In the genomic region with DNA sequence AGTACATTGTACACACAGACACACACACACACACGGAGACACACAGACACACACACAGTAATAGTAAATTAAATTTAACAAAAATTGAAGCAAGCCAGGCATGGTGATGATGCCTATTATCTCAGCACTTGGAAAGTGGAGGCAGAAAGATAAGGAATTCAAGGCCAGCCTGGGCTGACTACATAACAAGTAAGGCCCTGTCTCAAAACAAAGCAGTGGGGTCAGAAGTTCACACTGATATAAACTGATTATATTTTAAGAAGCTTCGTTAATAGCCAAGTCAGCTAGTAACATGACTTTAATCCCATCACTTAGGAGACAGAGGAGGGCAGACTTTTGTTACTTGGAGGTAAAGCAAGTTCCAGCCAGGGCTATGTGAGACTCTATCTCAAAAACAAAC, we compare ENCODE assay signal across 18 mouse cellular contexts. TPM values are rescaled to one million over a fixed set of nuclear protein-coding genes. Genes with fewer than 3 reads are reported as not detected.
A peak's percentile ranks its signal among the peaks of the same experiment; 100 is the strongest.
DNase-seq lines count a peak whose midpoint lies in the region; ATAC-seq and TF ChIP-seq lines count a peak whose summit lies in the region.
"Had no signal": no experiment of that assay in that cellular context is flagged by ENCODE, and none has a peak within 500 bp of the region (broad histone marks: within the 10 kb centered on the region; RNA-seq: fewer than 3 reads in every experiment).

No protein-coding gene starts in this region.

- no peak for TF ChIP-seq EP300 in heart, postnatal 0 days (IDR thresholded peaks at IDR 0.05; ENCODE audit: low read depth)
- TF ChIP-seq EP300 in liver, postnatal 0 days (IDR thresholded peaks at IDR 0.05; ENCODE audit: low read depth) = no peak

- no peaks in the 10 kb centered on the region for H3K27me3 ChIP-seq in heart, postnatal 0 days (ENCODE audit: control insufficient read depth, insufficient read depth, low read length)
- no peaks in the 10 kb centered on the region for H3K27me3 ChIP-seq in midbrain, embryonic 10.5 days (ENCODE audit: low read depth, poor library complexity, severe bottlenecking)
- H3K27me3 ChIP-seq in midbrain, postnatal 0 days (ENCODE audit: insufficient read depth, low read length) = no peaks in the 10 kb centered on the region
- no peaks in the 10 kb centered on the region for H3K27me3 ChIP-seq in embryonic facial prominence, embryonic 14.5 days (replicated peaks; ENCODE audit: control insufficient read depth, insufficient read depth, low read length)
- no peaks in the 10 kb centered on the region for H3K27me3 ChIP-seq in liver, postnatal 0 days (ENCODE audit: insufficient read depth, low read length)
- H3K27me3 ChIP-seq: embryonic facial prominence, embryonic 15.5 days; forebrain, embryonic 15.5 days; megakaryocyte, embryonic 14.5 days had no signal

- no peak for TF ChIP-seq CTCF in heart, postnatal 0 days (IDR thresholded peaks at IDR 0.05; ENCODE audit: low read depth)
- TF ChIP-seq CTCF in midbrain, postnatal 0 days (IDR thresholded peaks at IDR 0.05) = no peak
- TF ChIP-seq CTCF in liver, postnatal 0 days (IDR thresholded peaks at IDR 0.05; ENCODE audit: low read depth) = no peak

- H3K9ac ChIP-seq in heart, postnatal 0 days (replicated peaks; ENCODE audit: low read depth, low read length) = no peak overlapping the region
- H3K9ac ChIP-seq in midbrain, postnatal 0 days (replicated peaks; ENCODE audit: low read length, poor library complexity, severe bottlenecking) = no peak overlapping the region
- no peak overlapping the region for H3K9ac ChIP-seq in embryonic facial prominence, embryonic 14.5 days (ENCODE audit: low read depth, low read length)
- H3K9ac ChIP-seq in liver, postnatal 0 days (replicated peaks) = no peak overlapping the region
- H3K9ac ChIP-seq: embryonic facial prominence, embryonic 15.5 days; forebrain, embryonic 15.5 days had no signal

- peaks cover 40% of the 10 kb centered on the region for H3K36me3 ChIP-seq in heart, postnatal 0 days (replicated peaks; ENCODE audit: control insufficient read depth, insufficient read depth, low read length)
- H3K36me3 ChIP-seq in midbrain, embryonic 10.5 days = peaks cover 51% of the 10 kb centered on the region
- peaks cover 20% of the 10 kb centered on the region for H3K36me3 ChIP-seq in midbrain, postnatal 0 days (ENCODE audit: insufficient read depth, low read length)
- H3K36me3 ChIP-seq in embryonic facial prominence, embryonic 14.5 days (ENCODE audit: control insufficient read depth, insufficient read depth, low read length) = peaks cover 36% of the 10 kb centered on the region
- H3K36me3 ChIP-seq in liver, postnatal 0 days (replicated peaks; ENCODE audit: insufficient read depth, low read length) = peaks cover 37% of the 10 kb centered on the region

- WGBS in heart, postnatal 0 days = 8% methylated on average over 2 of the region's 2 CpGs
- WGBS in midbrain, embryonic 10.5 days = 91% methylated on average over 2 of the region's 2 CpGs
- 93% methylated on average over 2 of the region's 2 CpGs for WGBS in midbrain, postnatal 0 days
- 80% methylated on average over 2 of the region's 2 CpGs for WGBS in embryonic facial prominence, embryonic 14.5 days
- 72% methylated on average over 2 of the region's 2 CpGs for WGBS in liver, postnatal 0 days (ENCODE audit: insufficient replicate concordance)

- DNase-seq in heart, postnatal 0 days (ENCODE audit: low spot score) = peak; percentile 10
- no peak for DNase-seq in heart, postnatal 14 days
- no peak for DNase-seq in midbrain, embryonic 10.5 days (ENCODE audit: low spot score)
- DNase-seq in midbrain, postnatal 0 days (ENCODE audit: low spot score) = no peak
- DNase-seq in embryonic facial prominence, embryonic 14.5 days (ENCODE audit: low spot score) = no peak
- DNase-seq in liver, postnatal 0 days = no peak
- DNase-seq in T-cell, adult 2 months (ENCODE audit: low spot score) = no peak
- no peak for DNase-seq in yolk sac, embryonic 10.5 days (ENCODE audit: low spot score)
- DNase-seq: adrenal gland, postnatal 25 days; cerebellum, postnatal 36 days; kidney, postnatal 25 days; lung, adult 2 months had no signal

- H3K9me3 ChIP-seq in heart, postnatal 0 days (replicated peaks; ENCODE audit: control insufficient read depth, low read length) = peaks cover 38% of the 10 kb centered on the region
- peaks cover 43% of the 10 kb centered on the region for H3K9me3 ChIP-seq in midbrain, embryonic 10.5 days (replicated peaks)
- H3K9me3 ChIP-seq in midbrain, postnatal 0 days (ENCODE audit: low read length) = 0 out of 2 replicates have a peak, but pooled peaks cover 4% of the 10 kb centered on the region
- peaks cover 41% of the 10 kb centered on the region for H3K9me3 ChIP-seq in embryonic facial prominence, embryonic 14.5 days (ENCODE audit: control insufficient read depth, low read length)
- peaks cover 35% of the 10 kb centered on the region for H3K9me3 ChIP-seq in liver, postnatal 0 days (ENCODE audit: low read length)
- H3K9me3 ChIP-seq: forebrain, embryonic 15.5 days had no signal

- H3K4me2 ChIP-seq in heart, postnatal 0 days (ENCODE audit: low read depth, low read length) = peak overlapping the region; percentile 22; the same call in 1 of the 2 replicates
- no peak overlapping the region for H3K4me2 ChIP-seq in midbrain, postnatal 0 days (ENCODE audit: low read depth, low read length, poor library complexity, severe bottlenecking)
- peak overlapping the region; percentile 80; the same call in 1 of the 2 replicates for H3K4me2 ChIP-seq in embryonic facial prominence, embryonic 14.5 days (ENCODE audit: low read depth, low read length)
- H3K4me2 ChIP-seq in liver, postnatal 0 days (ENCODE audit: low read depth, low read length) = 0 out of 2 replicates have a peak overlapping the region, but pooled peaks have one; percentile 71

- H3K4me3 ChIP-seq in heart, postnatal 0 days (ENCODE audit: low read depth, low read length) = no peak overlapping the region
- peak overlapping the region; percentile 90; the same call in 1 of the 2 replicates for H3K4me3 ChIP-seq in midbrain, embryonic 10.5 days
- no peak overlapping the region for H3K4me3 ChIP-seq in midbrain, postnatal 0 days (ENCODE audit: low read depth, low read length)
- no peak overlapping the region for H3K4me3 ChIP-seq in embryonic facial prominence, embryonic 14.5 days (ENCODE audit: low read depth, low read length)
- H3K4me3 ChIP-seq in liver, postnatal 0 days (ENCODE audit: low read depth, low read length) = no peak overlapping the region

- no peak overlapping the region for H3K27ac ChIP-seq in heart, postnatal 0 days (ENCODE audit: low read depth)
- H3K27ac ChIP-seq in midbrain, embryonic 10.5 days (replicated peaks) = no peak overlapping the region
- no peak overlapping the region for H3K27ac ChIP-seq in midbrain, postnatal 0 days (ENCODE audit: low read depth, low read length)
- no peak overlapping the region for H3K27ac ChIP-seq in embryonic facial prominence, embryonic 14.5 days (replicated peaks; ENCODE audit: low read depth, low read length)
- H3K27ac ChIP-seq in liver, postnatal 0 days (ENCODE audit: low read depth) = no peak overlapping the region
- H3K27ac ChIP-seq: embryonic facial prominence, embryonic 15.5 days; forebrain, embryonic 15.5 days; left cerebral cortex, adult 2 months had no signal

- peaks cover 21% of the 10 kb centered on the region for H3K4me1 ChIP-seq in heart, postnatal 0 days (ENCODE audit: control insufficient read depth, insufficient read depth)
- peaks cover 20% of the 10 kb centered on the region for H3K4me1 ChIP-seq in midbrain, embryonic 10.5 days
- H3K4me1 ChIP-seq in midbrain, postnatal 0 days (ENCODE audit: insufficient read depth, low read length) = peaks cover 12% of the 10 kb centered on the region; the same call in 1 of the 2 replicates
- H3K4me1 ChIP-seq in embryonic facial prominence, embryonic 14.5 days (ENCODE audit: control insufficient read depth, insufficient read depth, low read length) = peaks cover 9% of the 10 kb centered on the region
- H3K4me1 ChIP-seq in liver, postnatal 0 days (ENCODE audit: insufficient read depth) = peaks cover 12% of the 10 kb centered on the region

- intact Hi-C loops in heart, postnatal 14 days (cut with DNase I) = loop anchor here (2.0 kb wide), 1 partner anchor 59 kb away; the partner anchor contains the start of gene Tcaim

- ATAC-seq in heart, postnatal 0 days (ENCODE audit: insufficient read depth, low read depth) = peak; percentile 25; the same call in 1 of the 2 replicates
- ATAC-seq in midbrain, postnatal 0 days (ENCODE audit: low FRiP score) = no peak
- no peak for ATAC-seq in embryonic facial prominence, embryonic 14.5 days (ENCODE audit: low read depth)
- no peak for ATAC-seq in liver, postnatal 0 days
- ATAC-seq: forebrain, embryonic 15.5 days had no signal

RNA-seq across cellular contexts. Expression of gene Zfp445, which starts 2.1 kb away (rescaled TPM):
- 51.3 and 72.3 TPM in 2 replicates for total RNA-seq in heart, postnatal 0 days (2014; rRNA removed; ENCODE audit: low replicate concordance)
- 19.0 and 24.6 TPM in 2 replicates for polyA plus RNA-seq in heart, postnatal 0 days (2015; fragmentation: Nextera tagmentation; extraction: Ambion mirVana)
- total RNA-seq in heart, postnatal 14 days (2021) = 100 to 1,000 TPM; 109 to 113 TPM
- polyA plus RNA-seq in midbrain, embryonic 10.5 days (2016; fragmentation: Nextera tagmentation; extraction: Ambion mirVana) = 69.5 and 88.0 TPM in 2 replicates
- 126 and 187 TPM in 2 replicates for total RNA-seq in midbrain, postnatal 0 days (2014; rRNA removed)
- polyA plus RNA-seq in midbrain, postnatal 0 days (2015; fragmentation: Nextera tagmentation; extraction: Ambion mirVana) = 70.3 and 77.6 TPM in 2 replicates
- polyA plus RNA-seq in embryonic facial prominence, embryonic 14.5 days (2014; fragmentation: Nextera tagmentation; extraction: Ambion mirVana) = 53.3 and 60.4 TPM in 2 replicates
- polyA plus RNA-seq in liver, postnatal 0 days (2015; fragmentation: Nextera tagmentation; extraction: Ambion mirVana) = 8.5 and 9.4 TPM in 2 replicates

RNA-seq across cellular contexts. Expression of gene Gm35549, which starts 19.9 kb away (rescaled TPM):
- total RNA-seq in heart, postnatal 0 days (2014; rRNA removed; ENCODE audit: low replicate concordance) = not detected in 2 replicates
- polyA plus RNA-seq in heart, postnatal 0 days (2015; fragmentation: Nextera tagmentation; extraction: Ambion mirVana) = 0.20 TPM in 1 of 2 replicates, not detected in the other
- not detected for total RNA-seq in heart, postnatal 14 days (2021)
- 0.32 TPM in 1 of 2 replicates, not detected in the other for polyA plus RNA-seq in midbrain, embryonic 10.5 days (2016; fragmentation: Nextera tagmentation; extraction: Ambion mirVana)
- total RNA-seq in midbrain, postnatal 0 days (2014; rRNA removed) = not detected in 2 replicates
- 0.27 TPM in 1 of 2 replicates, not detected in the other for polyA plus RNA-seq in midbrain, postnatal 0 days (2015; fragmentation: Nextera tagmentation; extraction: Ambion mirVana)
- polyA plus RNA-seq in embryonic facial prominence, embryonic 14.5 days (2014; fragmentation: Nextera tagmentation; extraction: Ambion mirVana) = 0.35 and 0.58 TPM in 2 replicates
- polyA plus RNA-seq in liver, postnatal 0 days (2015; fragmentation: Nextera tagmentation; extraction: Ambion mirVana) = not detected in 2 replicates
- total RNA-seq: adrenal gland, postnatal 25 days; gastrocnemius, adult 8-10 months; left cerebral cortex, adult 2 months had no signal
- polyA plus RNA-seq: lung, adult 2 months; thymus, postnatal 0 days had no signal

RNA-seq across cellular contexts. Expression of gene Zkscan7, which starts 21.8 kb away (rescaled TPM):
- 3.9 and 5.4 TPM in 2 replicates for total RNA-seq in heart, postnatal 0 days (2014; rRNA removed; ENCODE audit: low replicate concordance)
- polyA plus RNA-seq in heart, postnatal 0 days (2015; fragmentation: Nextera tagmentation; extraction: Ambion mirVana) = 1.4 and 1.5 TPM in 2 replicates
- 1 to 10 TPM; 4.8 to 5.0 TPM for total RNA-seq in heart, postnatal 14 days (2021)
- 3.6 and 4.6 TPM in 2 replicates for polyA plus RNA-seq in midbrain, embryonic 10.5 days (2016; fragmentation: Nextera tagmentation; extraction: Ambion mirVana)
- total RNA-seq in midbrain, postnatal 0 days (2014; rRNA removed) = 5.7 and 8.2 TPM in 2 replicates
- polyA plus RNA-seq in midbrain, postnatal 0 days (2015; fragmentation: Nextera tagmentation; extraction: Ambion mirVana) = 1.6 and 1.7 TPM in 2 replicates
- 2.0 and 2.9 TPM in 2 replicates for polyA plus RNA-seq in embryonic facial prominence, embryonic 14.5 days (2014; fragmentation: Nextera tagmentation; extraction: Ambion mirVana)
- polyA plus RNA-seq in liver, postnatal 0 days (2015; fragmentation: Nextera tagmentation; extraction: Ambion mirVana) = 1.2 and 1.5 TPM in 2 replicates

RNA-seq across cellular contexts. Expression of gene Tcaim, which starts 58.4 kb away (rescaled TPM):
- total RNA-seq in heart, postnatal 0 days (2014; rRNA removed; ENCODE audit: low replicate concordance) = 4.0 and 6.5 TPM in 2 replicates
- polyA plus RNA-seq in heart, postnatal 0 days (2015; fragmentation: Nextera tagmentation; extraction: Ambion mirVana) = 9.8 and 10.0 TPM in 2 replicates
- 10 to 100 TPM; 34.8 to 35.2 TPM for total RNA-seq in heart, postnatal 14 days (2021)
- polyA plus RNA-seq in midbrain, embryonic 10.5 days (2016; fragmentation: Nextera tagmentation; extraction: Ambion mirVana) = 4.6 and 5.8 TPM in 2 replicates
- 7.3 and 8.4 TPM in 2 replicates for total RNA-seq in midbrain, postnatal 0 days (2014; rRNA removed)
- 6.6 and 7.1 TPM in 2 replicates for polyA plus RNA-seq in midbrain, postnatal 0 days (2015; fragmentation: Nextera tagmentation; extraction: Ambion mirVana)
- 6.1 and 7.2 TPM in 2 replicates for polyA plus RNA-seq in embryonic facial prominence, embryonic 14.5 days (2014; fragmentation: Nextera tagmentation; extraction: Ambion mirVana)
- 3.7 and 4.4 TPM in 2 replicates for polyA plus RNA-seq in liver, postnatal 0 days (2015; fragmentation: Nextera tagmentation; extraction: Ambion mirVana)

RNA-seq across cellular contexts. Expression of gene Zfp105, which starts 59.1 kb away (rescaled TPM):
- total RNA-seq in heart, postnatal 0 days (2014; rRNA removed; ENCODE audit: low replicate concordance) = 2.2 and 6.9 TPM in 2 replicates
- 7.2 and 7.8 TPM in 2 replicates for polyA plus RNA-seq in heart, postnatal 0 days (2015; fragmentation: Nextera tagmentation; extraction: Ambion mirVana)
- 1 to 10 TPM; 3.0 to 3.1 TPM for total RNA-seq in heart, postnatal 14 days (2021)
- 33.1 and 35.9 TPM in 2 replicates for polyA plus RNA-seq in midbrain, embryonic 10.5 days (2016; fragmentation: Nextera tagmentation; extraction: Ambion mirVana)
- total RNA-seq in midbrain, postnatal 0 days (2014; rRNA removed) = 8.7 and 10.0 TPM in 2 replicates
- polyA plus RNA-seq in midbrain, postnatal 0 days (2015; fragmentation: Nextera tagmentation; extraction: Ambion mirVana) = 6.8 and 7.8 TPM in 2 replicates
- polyA plus RNA-seq in embryonic facial prominence, embryonic 14.5 days (2014; fragmentation: Nextera tagmentation; extraction: Ambion mirVana) = 15.5 and 18.1 TPM in 2 replicates
- 1.8 and 2.0 TPM in 2 replicates for polyA plus RNA-seq in liver, postnatal 0 days (2015; fragmentation: Nextera tagmentation; extraction: Ambion mirVana)
